Mouse (Mus musculus) retina, postnatal 7 days (tissue): ENCODE results near the gene Hira.

Experiments used
- DNase-seq: peaks from one replicate; pipeline ENCODE4 v3.0.0-alpha.2; 2012; ENCODE audit warnings: low read depth, low spot score

The Hira gene

GRCm38 (mm10) chr16:19014650-19015049 is 137.8 kb downstream of the Hira start:
- no peak for DNase-seq
